Mouse (Mus musculus) intestine, postnatal 0 days (tissue): ENCODE results near the gene Aurka. TPM values are rescaled to one million over a fixed set of nuclear protein-coding genes. Genes with fewer than 3 reads are reported as not detected.

Experiments
- ATAC-seq: fragments of 200-750 bp; cut with Nextera tagmentation; 2 replicates; pipeline ENCODE4 v1.8.0; 2017; ENCODE audit warnings: mild to moderate bottlenecking, moderate TSS enrichment, moderate library complexity
- H3K27ac ChIP-seq: fragments of 300-500 bp; sonication (generic); 2 replicates; pipeline ENCODE4 v1.5.1; 2014; ENCODE audit warnings: mild to moderate bottlenecking, low read depth, low read length, moderate library complexity
- H3K27me3 ChIP-seq: fragments of 300-500 bp; sonication (generic); replicated peaks from 2 replicates; pipeline ENCODE4 v1.6.1; 2014; ENCODE audit warnings: low read length, mixed read lengths; ENCODE audit not compliant: control insufficient read depth, insufficient read depth
- H3K36me3 ChIP-seq: fragments of 300-500 bp; sonication (generic); 2 replicates; pipeline ENCODE4 v1.6.1; 2014; ENCODE audit warnings: mild to moderate bottlenecking, moderate library complexity; ENCODE audit not compliant: control insufficient read depth, insufficient read depth
- H3K4me1 ChIP-seq: fragments of 300-500 bp; sonication (generic); replicated peaks from 2 replicates; pipeline ENCODE4 v1.6.1; 2014; ENCODE audit warnings: antibody characterized with exemption, low read length, mixed read lengths; ENCODE audit not compliant: control insufficient read depth, insufficient read depth
- H3K4me2 ChIP-seq: fragments of 300-500 bp; sonication (generic); replicated peaks from 2 replicates; pipeline ENCODE4 v1.6.1; 2014; ENCODE audit warnings: low read depth, mild to moderate bottlenecking, moderate library complexity
- H3K4me3 ChIP-seq: fragments of 300-500 bp; sonication (generic); 2 replicates; pipeline ENCODE4 v1.5.1; 2014; ENCODE audit warnings: low read depth, low read length
- H3K9ac ChIP-seq: fragments of 300-500 bp; sonication (generic); 2 replicates; pipeline ENCODE4 v1.6.1; 2014; ENCODE audit warnings: mild to moderate bottlenecking, low read depth, low read length
- H3K9me3 ChIP-seq: fragments of 300-500 bp; sonication (generic); 2 replicates; pipeline ENCODE4 v1.6.1; 2016; ENCODE audit warnings: mixed run types; ENCODE audit not compliant: control insufficient read depth
- CTCF ChIP-seq: sonication (generic); IDR thresholded peaks from 2 replicates; pipeline ENCODE4 v1.5.1; 2016; ENCODE audit warnings: low read depth, mild to moderate bottlenecking, control low read depth, antibody characterized with exemption, moderate library complexity
- WGBS: fragments of 180-500 bp; shearing (Covaris S2); extraction: QIAGEN DNeasy Blood & Tissue Kit; methylation state at CpG from one replicate; pipeline ENCODE4 v1.1.7; 2014; 5-methylcytosine and 5-hydroxymethylcytosine counted together
- polyA plus RNA-seq: library from polyadenylated mRNA; unstranded; fragments of >200 nt; fragmentation: Nextera tagmentation; extraction: Ambion mirVana; gene quantifications from 2 replicates; pipeline ENCODE4 v1.2.1, GENCODE M21; 2015

The Aurka gene
- polyA plus RNA-seq, 1 experiment from 2014 or later = 23.1 TPM

DNA sequence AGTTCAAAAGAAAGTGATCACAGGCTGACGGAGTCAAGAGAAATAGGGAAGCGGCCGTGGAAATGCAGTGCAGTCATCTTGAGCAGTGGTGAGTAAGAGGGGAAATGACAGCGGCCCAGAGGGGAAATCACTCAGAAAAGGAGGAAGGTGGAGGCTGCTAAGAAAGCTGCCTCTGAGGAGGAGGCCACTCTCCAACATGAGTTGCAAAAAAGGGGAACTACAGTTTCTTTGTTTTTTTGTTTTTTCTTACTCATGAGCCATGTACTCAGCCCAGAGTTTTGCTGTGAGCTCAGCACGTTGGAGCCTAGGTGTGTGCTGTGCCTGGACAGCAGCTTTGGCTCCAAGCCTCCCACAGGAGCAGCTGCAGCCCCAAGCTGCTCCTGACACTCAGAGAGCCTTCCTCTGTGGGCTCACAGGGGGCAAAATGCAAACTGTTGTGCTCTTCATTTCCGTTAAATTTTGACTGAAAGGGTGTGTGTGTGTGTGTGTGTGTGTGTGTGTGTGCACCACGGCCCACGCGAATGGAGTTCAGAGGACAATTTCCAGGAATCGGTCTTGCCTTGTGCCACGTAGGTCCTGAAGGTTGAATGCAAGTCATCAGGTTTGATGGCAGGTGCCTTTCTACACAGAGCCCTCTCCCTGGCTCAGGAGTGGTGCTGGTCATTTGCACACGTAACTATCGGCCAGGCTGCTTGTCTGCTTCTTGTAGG, 30.9 kb upstream of the Aurka start:
- WGBS = 66% methylated on average over 13 of the region's 13 CpGs
- no peaks in the 10 kb centered on the region for H3K36me3 ChIP-seq

GRCm38 (mm10) chr2:172399901-172400300, 29.6 kb upstream of the Aurka start:
- no peak for TF ChIP-seq CTCF
- 33% methylated on average over 9 of the region's 9 CpGs for WGBS
- H3K36me3 ChIP-seq = no peaks in the 10 kb centered on the region
- no peak overlapping the region for H3K4me2 ChIP-seq
- no peak overlapping the region for H3K4me3 ChIP-seq
- H3K4me1 ChIP-seq = no peaks in the 10 kb centered on the region
- no peak overlapping the region for H3K9ac ChIP-seq
- H3K9me3 ChIP-seq = no peaks in the 10 kb centered on the region
- H3K27me3 ChIP-seq = no peaks in the 10 kb centered on the region
- H3K27ac ChIP-seq = no peak overlapping the region
- peak; percentile 13; the same call in 1 of the 2 replicates for ATAC-seq

More for the DNA sequence above, 30.9 kb upstream of the Aurka start:
- no peak for ATAC-seq
- TF ChIP-seq CTCF = no peak
- Histone ChIP-seq H3K4me1 (no peaks in the 10 kb centered on the region), H3K9me3 (no peaks in the 10 kb centered on the region), H3K27ac (no peak overlapping the region), H3K9ac (no peak overlapping the region), H3K4me2 (no peak overlapping the region), H3K4me3 (no peak overlapping the region), H3K27me3 (no peaks in the 10 kb centered on the region)

GRCm38 (mm10) chr2:172395961-172396360, 25.6 kb upstream of the Aurka start:
- H3K9me3 ChIP-seq = no peaks in the 10 kb centered on the region
- no peak overlapping the region for H3K9ac ChIP-seq
- TF ChIP-seq CTCF = no peak

GRCm38 (mm10) chr2:172394671-172395070, 24.3 kb upstream of the Aurka start:
- no peak for ATAC-seq
- Histone ChIP-seq H3K27me3 (no peaks in the 10 kb centered on the region), H3K9me3 (no peaks in the 10 kb centered on the region), H3K27ac (no peak overlapping the region), H3K4me3 (no peak overlapping the region), H3K9ac (no peak overlapping the region), H3K4me1 (no peaks in the 10 kb centered on the region), H3K4me2 (no peak overlapping the region), H3K36me3 (no peaks in the 10 kb centered on the region)
- TF ChIP-seq CTCF = no peak
- WGBS = 67% methylated on average over 4 of the region's 4 CpGs

More at GRCm38 (mm10) chr2:172395961-172396360, 25.6 kb upstream of the Aurka start:
- Histone ChIP-seq H3K4me1 (no peaks in the 10 kb centered on the region), H3K27ac (no peak overlapping the region), H3K27me3 (no peaks in the 10 kb centered on the region), H3K4me2 (no peak overlapping the region), H3K36me3 (no peaks in the 10 kb centered on the region), H3K4me3 (no peak overlapping the region)
- WGBS = 51% methylated on average over 9 of the region's 9 CpGs
- ATAC-seq = no peak

DNA sequence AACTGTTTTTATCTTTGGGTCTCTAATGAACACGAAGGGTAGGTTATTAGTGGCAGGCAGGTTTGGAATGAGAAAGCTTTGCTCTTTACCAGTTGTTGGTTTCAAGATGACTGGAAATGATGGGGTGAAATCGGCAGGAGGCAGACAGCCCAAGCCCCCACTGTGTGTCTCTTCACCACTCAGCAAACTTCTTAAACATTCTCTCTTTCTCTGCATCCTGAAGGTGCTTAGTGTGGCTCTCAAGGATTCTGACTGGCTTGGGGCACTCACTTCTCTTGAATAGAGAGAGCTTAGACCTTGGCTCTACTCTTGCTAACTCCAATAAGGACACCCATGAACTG, 23.7 kb upstream of the Aurka start:
- Histone ChIP-seq H3K27me3 (no peaks in the 10 kb centered on the region), H3K36me3 (no peaks in the 10 kb centered on the region), H3K4me1 (no peaks in the 10 kb centered on the region), H3K9ac (no peak overlapping the region), H3K4me2 (no peak overlapping the region), H3K4me3 (no peak overlapping the region), H3K9me3 (no peaks in the 10 kb centered on the region), H3K27ac (no peak overlapping the region)
- TF ChIP-seq CTCF = no peak
- 47% methylated on average over 2 of the region's 2 CpGs for WGBS
- no peak for ATAC-seq

GRCm38 (mm10) chr2:172393391-172394051, 23.2 kb upstream of the Aurka start, which contains the start of gene Cass4:
TSS of gene Cass4 (plus strand) at chr2:172393794.
- Histone ChIP-seq H3K36me3 (no peaks in the 10 kb centered on the region), H3K27me3 (no peaks in the 10 kb centered on the region), H3K9me3 (no peaks in the 10 kb centered on the region), H3K4me3 (no peak within 1 kb of the TSS), H3K9ac (no peak within 1 kb of the TSS), H3K27ac (no peak within 1 kb of the TSS), H3K4me1 (no peaks in the 10 kb centered on the region), H3K4me2 (0 out of 2 replicates have a peak within 1 kb of the TSS, but pooled peaks have one; percentile 21)
- TF ChIP-seq CTCF = no peak
- no peak for ATAC-seq
- WGBS = 23% methylated on average over 13 of the region's 13 CpGs
